In genomic region chr8:26811533-26812236, GRCm38 (mm10) we compare ENCODE assay signal across 18 mouse cellular contexts.
DNase-seq lines count a peak whose midpoint lies in the region; ATAC-seq lines count a peak whose summit lies in the region.
"Had no signal": no experiment of that assay in that cellular context is flagged by ENCODE, and none has a peak within 500 bp of the region (broad histone marks: within the 10 kb centered on the region; RNA-seq: fewer than 3 reads in every experiment).

No protein-coding gene starts in this region.

- no peak overlapping the region for H3K4me2 ChIP-seq in heart, embryonic 11.5 days
- H3K4me2 ChIP-seq in lung, embryonic 16.5 days (ENCODE audit: low read depth, low read length) = no peak overlapping the region
- H3K4me2 ChIP-seq: heart, embryonic 13.5 days; liver, embryonic 15.5 days; midbrain, embryonic 13.5 days; neural tube, embryonic 13.5 days; stomach, embryonic 15.5 days had no signal

- H3K9me3 ChIP-seq in heart, embryonic 11.5 days (replicated peaks; ENCODE audit: control insufficient read depth, low read length) = no peaks in the 10 kb centered on the region
- H3K9me3 ChIP-seq in lung, embryonic 16.5 days (ENCODE audit: control insufficient read depth, low read length) = no peaks in the 10 kb centered on the region
- H3K9me3 ChIP-seq: heart, embryonic 13.5 days; liver, embryonic 15.5 days; midbrain, embryonic 13.5 days; neural tube, embryonic 13.5 days; stomach, embryonic 15.5 days had no signal

- 79% methylated on average over 12 of the region's 12 CpGs for WGBS in heart, embryonic 11.5 days (ENCODE audit: insufficient replicate concordance)
- WGBS in lung, embryonic 16.5 days = 46% methylated on average over 12 of the region's 12 CpGs

- peaks cover 33% of the 10 kb centered on the region for H3K4me1 ChIP-seq in heart, embryonic 11.5 days (ENCODE audit: control insufficient read depth, insufficient read depth, low read length)
- H3K4me1 ChIP-seq in lung, embryonic 16.5 days (replicated peaks; ENCODE audit: control insufficient read depth, insufficient read depth, low read length) = peaks cover 39% of the 10 kb centered on the region
- H3K4me1 ChIP-seq: liver, embryonic 15.5 days had no signal

- H3K9ac ChIP-seq in heart, embryonic 11.5 days (ENCODE audit: low read depth, low read length) = no peak overlapping the region
- peak overlapping the region; percentile 29; the same call in 1 of the 2 replicates for H3K9ac ChIP-seq in lung, embryonic 16.5 days (ENCODE audit: low read length)
- H3K9ac ChIP-seq: heart, embryonic 13.5 days; liver, embryonic 15.5 days; midbrain, embryonic 13.5 days; neural tube, embryonic 13.5 days; stomach, embryonic 15.5 days had no signal

- ATAC-seq in heart, embryonic 11.5 days (replicated peaks; ENCODE audit: insufficient number of reproducible peaks, low FRiP score, low TSS enrichment) = no peak
- ATAC-seq in lung, embryonic 16.5 days (ENCODE audit: low read depth) = peak; percentile 57
- ATAC-seq: CD4-positive, CD25-positive, alpha-beta regulatory T cell, adult 4 months; hindbrain, postnatal 0 days; midbrain, embryonic 13.5 days; Patski had no signal

- H3K4me3 ChIP-seq in heart, embryonic 11.5 days (ENCODE audit: low read depth, low read length) = no peak overlapping the region
- H3K4me3 ChIP-seq in lung, embryonic 16.5 days (ENCODE audit: low read length) = no peak overlapping the region
- H3K4me3 ChIP-seq: heart, embryonic 13.5 days; liver, embryonic 15.5 days; midbrain, embryonic 13.5 days; neural tube, embryonic 13.5 days; stomach, embryonic 15.5 days had no signal

- no peaks in the 10 kb centered on the region for H3K36me3 ChIP-seq in heart, embryonic 11.5 days (ENCODE audit: control insufficient read depth, insufficient read depth, low read length)
- no peaks in the 10 kb centered on the region for H3K36me3 ChIP-seq in lung, embryonic 16.5 days (ENCODE audit: control insufficient read depth, insufficient read depth, low read length)
- H3K36me3 ChIP-seq: heart, embryonic 13.5 days; liver, embryonic 15.5 days; midbrain, embryonic 13.5 days; neural tube, embryonic 13.5 days; stomach, embryonic 15.5 days had no signal

- no peak overlapping the region for H3K27ac ChIP-seq in heart, embryonic 11.5 days (ENCODE audit: low read depth, low read length)
- H3K27ac ChIP-seq in lung, embryonic 16.5 days (ENCODE audit: low read length) = peak overlapping the region; percentile 86
- H3K27ac ChIP-seq: heart, embryonic 13.5 days; hindbrain, postnatal 0 days; liver, embryonic 15.5 days; midbrain, embryonic 13.5 days; neural tube, embryonic 13.5 days; stomach, embryonic 15.5 days had no signal

- DNase-seq in heart, adult 11 months = peak; percentile 98
- peak; percentile 61 for DNase-seq in brain, adult 2 months (ENCODE audit: low read depth, low spot score)
- peak; percentile 43 for DNase-seq in gastrocnemius, postnatal 10 days
- DNase-seq in cerebellum, postnatal 4 days (ENCODE audit: low spot score in 2 of 2) = no peak
- DNase-seq in kidney, adult 11 months = no peak
- DNase-seq: adrenal gland, postnatal 25 days; cerebellum, adult 9-10 months; kidney, postnatal 36 days had no signal

- H3K27me3 ChIP-seq in heart, embryonic 11.5 days (ENCODE audit: control insufficient read depth, insufficient read depth, low read length) = peaks cover 11% of the 10 kb centered on the region; the same call in 1 of the 2 replicates
- peaks cover 2% of the 10 kb centered on the region; the same call in 1 of the 2 replicates for H3K27me3 ChIP-seq in lung, embryonic 16.5 days (ENCODE audit: control insufficient read depth, insufficient read depth, low read depth, low read length)
- H3K27me3 ChIP-seq: liver, embryonic 15.5 days; Patski; stomach, embryonic 15.5 days had no signal

Comparison
In these comparisons a context has a peak if more than half of its experiments do, and no peak if none do; other contexts are left out.
1. DNase-seq: peak in heart, adult 11 months (single experiment), brain, adult 2 months (single experiment) and gastrocnemius, postnatal 10 days (single experiment); none in cerebellum, postnatal 4 days (0 of 2) and kidney, adult 11 months (single experiment).